Mouse (Mus musculus) right cerebral cortex, adult 2 months (tissue): Measurements from ENCODE around the gene Tnfrsf19.
A peak's percentile ranks its signal among the peaks of the same experiment; 100 is the strongest.

Experiments
- DNase-seq, 2 experiments: peaks; one replicate each; pipeline ENCODE4 v3.0.0; 2021 to 2022; ENCODE audit warnings: low spot score in 2 of 2

Tnfrsf19 gene

GRCm38 (mm10) chr14:61046091-61046681, at the start of gene Tnfrsf19:
Gene Tnfrsf19, minus strand, starts transcription at chr14:61046490.
- peak; percentile 81 for DNase-seq

GRCm38 (mm10) chr14:61092073-61092472, 45.8 kb upstream of the Tnfrsf19 start:
- DNase-seq, result peak; percentile 44 to 55

- DNase-seq, result peak; percentile 21 to 23
These were observed 44.7 kb upstream of the Tnfrsf19 start for GRCm38 (mm10) chr14:61090955-61091354.

- DNase-seq, result no peak
These were observed 41.9 kb upstream of the Tnfrsf19 start for GRCm38 (mm10) chr14:61088187-61088586.

GRCm38 (mm10) chr14:61085325-61085724, 39.0 kb upstream of the Tnfrsf19 start:
- peak; percentile 69 to 72 for DNase-seq

GRCm38 (mm10) chr14:61069555-61069954, 23.3 kb upstream of the Tnfrsf19 start:
- no peak for DNase-seq

- no peak for DNase-seq
These were observed 15.4 kb upstream of the Tnfrsf19 start for GRCm38 (mm10) chr14:61061729-61062128.

- no peak for DNase-seq
These were observed 13.1 kb upstream of the Tnfrsf19 start for GRCm38 (mm10) chr14:61059316-61059945.

GRCm38 (mm10) chr14:61056962-61057361, 10.7 kb upstream of the Tnfrsf19 start:
- DNase-seq, result no peak

GRCm38 (mm10) chr14:61056445-61056844, 10.2 kb upstream of the Tnfrsf19 start:
- no peak for DNase-seq

- no peak for DNase-seq
These were observed 9.6 kb upstream of the Tnfrsf19 start for GRCm38 (mm10) chr14:61055864-61056263.

GRCm38 (mm10) chr14:61052163-61052562, 5.9 kb upstream of the Tnfrsf19 start:
- no peak for DNase-seq

GRCm38 (mm10) chr14:61045446-61046090, 722 bp downstream of the Tnfrsf19 start:
- DNase-seq, result peak in 1 of 2 experiments; percentile 31

GRCm38 (mm10) chr14:61044316-61044715, 2.0 kb downstream of the Tnfrsf19 start:
- DNase-seq, result peak in 1 of 2 experiments; percentile 13

- DNase-seq, result no peak
These were observed 2.6 kb downstream of the Tnfrsf19 start for GRCm38 (mm10) chr14:61043511-61044310.

- DNase-seq, result no peak
These were observed 4.0 kb downstream of the Tnfrsf19 start for GRCm38 (mm10) chr14:61042291-61042690.

- DNase-seq, result no peak
These were observed 6.1 kb downstream of the Tnfrsf19 start for GRCm38 (mm10) chr14:61040236-61040635.

GRCm38 (mm10) chr14:61038082-61038472, 8.2 kb downstream of the Tnfrsf19 start:
- DNase-seq, result no peak

GRCm38 (mm10) chr14:61037321-61038081, 8.8 kb downstream of the Tnfrsf19 start:
- peak; percentile 77 to 80 for DNase-seq

- DNase-seq, result no peak
These were observed 15.9 kb downstream of the Tnfrsf19 start for GRCm38 (mm10) chr14:61030366-61030765.

GRCm38 (mm10) chr14:61024006-61024405, 22.3 kb downstream of the Tnfrsf19 start:
- DNase-seq, result no peak
